Mouse (Mus musculus) layer of hippocampus, adult 8-10 months (tissue): ENCODE measurements around the gene Cldn3. TPM values are rescaled to one million over a fixed set of nuclear protein-coding genes. Genes with fewer than 3 reads are reported as not detected.
"Not testable (repeated sequence)": the region's sequence is repeated elsewhere in the genome, so short reads cannot be mapped to it uniquely, and the experiment has no call there.

Experiments used
- DNase-seq, 2 experiments: peaks; one replicate each; pipeline ENCODE4 v3.0.0; 2022; ENCODE audit warnings: low spot score in 2 of 2
- total RNA-seq, 4 experiments: library from RNA; stranded (reverse); gene quantifications; 2 replicates each; pipeline ENCODE4 v1.2.4; 2022

Gene Cldn3
- total RNA-seq: under 1 TPM; 0.61 to 0.87 (median 0.81) TPM

GRCm38 (mm10) chr5:134985633-134986297, at the start of gene Cldn3:
Gene Cldn3 (plus strand): TSS chr5:134986214.
- no peak for DNase-seq

- no peak for DNase-seq
These were observed 49.3 kb upstream of the Cldn3 start for GRCm38 (mm10) chr5:134936626-134937185.

DNA sequence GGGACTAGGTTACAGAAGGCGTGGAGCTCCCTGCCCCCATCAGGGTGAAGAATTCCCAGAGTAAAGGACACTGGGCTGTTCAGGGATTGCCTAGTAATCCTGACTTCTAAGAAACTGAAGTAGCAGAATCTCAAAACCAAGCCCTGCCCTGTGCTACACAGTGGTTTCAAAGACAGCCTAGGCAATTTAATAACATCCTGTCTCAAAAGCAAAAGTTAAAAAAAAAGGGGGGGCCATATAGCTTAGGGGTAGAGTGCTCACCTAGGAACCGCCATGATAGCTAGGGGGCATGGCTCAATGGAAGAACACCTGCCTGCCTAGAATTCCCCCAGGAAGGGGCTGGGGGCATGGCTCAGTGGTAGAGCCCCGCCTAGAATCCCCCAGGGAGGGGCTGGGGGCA, 46.9 kb upstream of the Cldn3 start:
- no peak for DNase-seq

DNA sequence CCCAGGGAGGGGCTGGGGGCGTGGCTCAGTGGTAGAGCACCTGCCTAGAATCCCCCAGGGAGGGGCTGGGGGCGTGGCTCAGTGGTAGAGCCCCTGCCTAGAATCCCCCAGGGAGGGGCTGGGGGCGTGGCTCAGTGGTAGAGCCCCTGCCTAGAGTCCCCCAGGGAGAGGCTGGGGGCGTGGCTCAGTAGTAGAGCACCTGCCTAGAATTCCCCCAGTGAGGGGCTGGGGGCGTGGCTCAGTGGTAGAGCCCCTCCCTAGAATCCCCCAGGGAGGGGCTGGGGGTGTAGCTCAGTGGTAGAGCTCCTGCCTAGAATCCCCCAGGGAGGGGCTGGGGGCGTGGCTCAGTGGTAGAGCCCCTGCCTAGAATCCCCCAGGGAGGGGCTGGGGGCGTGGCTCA, 46.5 kb upstream of the Cldn3 start:
- not testable (repeated sequence) for DNase-seq

- DNase-seq: no peak
These were observed 44.4 kb upstream of the Cldn3 start for GRCm38 (mm10) chr5:134941472-134942209.

DNA sequence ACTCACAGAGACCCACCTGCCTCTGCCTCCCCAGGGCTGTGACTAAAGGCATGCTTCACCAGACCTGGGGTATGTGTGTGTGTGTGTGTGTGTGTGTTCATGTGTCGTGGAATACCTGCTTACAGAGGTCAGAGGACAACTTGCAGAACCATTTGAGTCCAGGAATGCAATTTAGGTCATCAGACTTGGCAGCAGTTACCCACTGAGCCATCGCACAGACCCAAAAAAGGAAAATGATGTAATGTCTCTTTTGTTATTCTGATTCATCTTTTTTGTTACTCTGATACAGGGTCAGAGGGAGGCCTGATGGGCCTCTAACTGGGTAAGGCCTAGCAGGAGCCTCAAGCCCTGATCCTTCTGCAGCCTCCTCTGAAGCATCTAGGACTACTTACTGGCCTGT, 43.3 kb upstream of the Cldn3 start:
- DNase-seq: no peak

- no peak for DNase-seq
These were observed 41.8 kb upstream of the Cldn3 start for GRCm38 (mm10) chr5:134944179-134944578.

DNA sequence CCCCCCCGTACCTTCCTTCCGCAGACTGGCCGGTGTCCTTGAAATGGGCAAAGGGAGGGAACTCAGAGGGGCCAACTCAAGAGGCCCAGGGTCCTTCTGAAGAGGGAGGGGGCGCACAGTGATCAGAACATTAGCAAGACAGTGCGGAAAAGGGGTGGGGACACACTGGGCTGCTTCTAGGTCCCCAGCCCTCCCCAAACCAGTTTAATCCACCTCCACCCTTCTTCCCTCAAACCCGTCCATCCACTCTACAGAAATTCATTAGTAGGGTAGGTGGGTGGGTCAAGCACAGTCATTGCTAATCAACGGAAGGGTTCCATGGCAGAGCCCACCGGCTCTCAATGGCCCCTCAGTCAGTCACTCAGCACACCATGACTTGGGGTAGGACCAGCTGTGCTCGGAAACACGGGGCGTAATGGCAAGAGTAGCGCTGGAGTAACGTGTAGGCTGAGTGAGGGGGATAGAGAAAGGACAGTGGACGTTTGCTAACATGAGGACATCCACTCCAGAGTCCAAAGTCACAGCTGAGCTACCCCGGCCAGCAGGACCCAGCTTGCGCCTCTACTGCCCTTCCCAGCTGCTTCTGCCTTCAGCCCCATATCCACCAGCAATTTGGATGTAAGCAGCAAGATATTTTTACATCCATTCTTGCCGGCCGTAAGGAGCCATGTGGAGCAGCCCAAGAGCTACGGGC, 40.6 kb upstream of the Cldn3 start:
- no peak for DNase-seq

DNA sequence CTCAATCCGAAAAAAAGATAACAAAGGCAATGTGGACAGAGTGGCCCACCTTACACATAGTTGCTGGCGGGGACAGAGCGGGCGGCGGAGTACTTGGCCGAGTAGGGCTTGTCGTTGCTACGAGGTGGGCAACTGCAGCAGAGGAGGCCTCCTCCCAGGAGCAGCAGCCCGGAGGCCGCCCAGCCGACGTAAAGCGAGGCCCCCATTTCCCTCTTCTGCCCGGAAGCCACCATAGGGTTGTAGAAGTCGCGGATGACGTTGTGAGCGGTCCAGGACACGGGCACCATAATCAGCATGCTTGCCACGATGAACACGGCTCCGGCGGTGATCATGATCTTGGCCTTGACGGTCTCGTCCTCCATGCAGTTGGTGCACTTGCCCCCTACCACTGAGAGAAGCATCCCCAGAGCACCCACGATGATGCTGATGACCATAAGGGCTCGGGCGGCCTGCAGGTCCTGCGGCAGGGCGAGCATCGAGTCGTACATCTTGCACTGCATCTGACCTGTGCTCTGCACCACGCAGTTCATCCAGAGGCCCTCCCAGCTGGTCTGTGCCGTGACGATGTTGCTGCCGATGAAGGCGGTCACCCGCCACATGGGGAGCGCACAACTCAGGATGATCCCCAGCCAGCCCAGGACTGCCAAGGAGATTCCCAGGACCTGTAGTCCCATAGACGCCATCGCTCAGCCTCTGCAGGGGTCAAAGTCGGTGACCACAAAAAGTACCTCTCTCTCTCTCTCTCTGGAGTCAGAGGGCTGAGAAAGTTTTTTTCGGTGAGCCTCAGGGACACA, 39.8 kb upstream of the Cldn3 start:
- DNase-seq: no peak

DNA sequence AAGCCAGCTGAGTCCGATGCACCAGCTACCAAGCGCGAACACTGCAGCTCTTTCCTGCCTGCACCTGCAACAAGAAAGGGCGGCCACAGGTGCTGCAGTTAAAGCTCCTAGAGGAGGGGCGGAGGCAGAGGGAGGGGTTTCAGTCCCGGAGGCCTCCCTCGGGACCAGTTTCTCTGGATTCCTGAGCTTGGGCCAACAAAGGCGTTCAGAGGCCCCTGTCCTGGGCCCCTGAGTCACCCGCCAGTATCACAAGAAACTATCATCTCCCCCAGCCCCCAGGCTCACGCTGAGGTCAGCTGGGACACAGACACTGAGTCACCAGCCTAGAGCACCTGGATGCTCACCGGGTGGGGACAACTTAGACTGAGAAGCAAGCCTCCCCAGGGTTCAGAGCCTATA, 39.2 kb upstream of the Cldn3 start, which contains the start of gene Cldn4:
Gene Cldn4, minus strand, starts transcription at position 78 of the 399 bp plus-strand sequence.
- no peak for DNase-seq

GRCm38 (mm10) chr5:134947420-134948084, 38.5 kb upstream of the Cldn3 start:
- no peak for DNase-seq

GRCm38 (mm10) chr5:134948085-134948439, 38.0 kb upstream of the Cldn3 start:
- no peak for DNase-seq

GRCm38 (mm10) chr5:134951053-134951884, 34.7 kb upstream of the Cldn3 start:
- DNase-seq: no peak

DNA sequence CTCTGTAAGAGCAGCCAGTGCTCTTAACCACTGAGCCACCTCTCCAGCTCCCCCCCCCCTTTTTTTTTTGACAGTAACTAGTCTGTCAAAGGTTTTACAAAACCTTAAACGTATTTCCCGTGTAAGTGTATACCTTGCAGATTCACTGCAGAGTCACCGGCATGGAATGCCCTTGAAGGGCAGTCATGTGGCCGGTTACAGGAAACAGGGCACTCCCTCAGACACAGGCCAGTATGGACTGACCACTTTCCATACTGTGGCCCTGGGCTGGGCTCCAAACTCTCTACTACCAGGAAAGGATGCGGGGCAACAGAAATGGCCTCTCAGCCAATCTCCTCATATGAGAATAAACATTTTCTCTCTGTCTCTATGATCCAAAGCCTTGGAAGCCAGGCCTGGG, 30.5 kb upstream of the Cldn3 start:
- DNase-seq: no peak

- no peak for DNase-seq
These were observed 26.9 kb upstream of the Cldn3 start for GRCm38 (mm10) chr5:134959114-134959513.

GRCm38 (mm10) chr5:134960430-134960829, 25.6 kb upstream of the Cldn3 start:
- no peak for DNase-seq

GRCm38 (mm10) chr5:134961519-134961918, 24.5 kb upstream of the Cldn3 start:
- DNase-seq: no peak

GRCm38 (mm10) chr5:134963546-134963945, 22.5 kb upstream of the Cldn3 start:
- DNase-seq: no peak

- DNase-seq: not testable (repeated sequence)
These were observed 21.4 kb upstream of the Cldn3 start for GRCm38 (mm10) chr5:134964655-134965054.

DNA sequence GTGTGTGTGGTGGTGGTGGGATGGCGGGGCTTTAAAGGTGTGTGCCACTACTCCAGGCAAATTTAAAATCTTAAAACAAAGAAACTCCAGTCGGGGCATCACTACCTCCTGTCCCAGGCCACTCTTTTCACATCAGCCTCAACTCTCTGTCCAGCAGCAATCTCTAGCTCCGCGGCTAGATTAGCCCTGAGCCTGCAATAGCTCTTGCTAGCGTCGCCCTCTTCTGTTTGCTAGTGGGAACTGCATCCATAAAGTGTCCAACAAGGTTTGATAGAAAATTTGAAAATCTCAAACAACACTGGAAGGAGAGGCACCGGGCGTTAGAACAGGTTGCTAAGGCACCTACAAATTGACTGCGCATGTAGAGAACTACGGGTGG, 20.6 kb upstream of the Cldn3 start:
- peak; percentile 28 to 71 for DNase-seq
